Mouse (Mus musculus): ENCODE measurements around the gene Cd101. TPM values are rescaled to one million over a fixed set of nuclear protein-coding genes. Genes with fewer than 3 reads are reported as not detected.

The Cd101 gene
- polyA plus RNA-seq, 1 experiment = 0.01 TPM

GRCm38 (mm10) chr3:101005392-101005791 is 24.0 kb downstream of the Cd101 start:
- H3K36me3 ChIP-seq (ENCODE audit: control insufficient read depth, insufficient read depth) = no peaks in the 10 kb centered on the region
- no peaks in the 10 kb centered on the region for H3K79me2 ChIP-seq (ENCODE audit: control insufficient read depth, insufficient read depth)
- H3ac ChIP-seq (ENCODE audit: control insufficient read depth, insufficient read length, low read depth) = no peak overlapping the region
- TF ChIP-seq MYOG (IDR thresholded peaks at IDR 0.05; ENCODE audit: control insufficient read depth, extremely low read depth, insufficient read length) (no peak), CEBPB (IDR thresholded peaks at IDR 0.05; ENCODE audit: low read depth) (no peak), CTCF (IDR thresholded peaks at IDR 0.05; ENCODE audit: control insufficient read depth, insufficient read depth, insufficient read length) (no peak), MAX (IDR thresholded peaks at IDR 0.05) (no peak), MYOD1 (IDR thresholded peaks at IDR 0.05; ENCODE audit: control insufficient read depth, insufficient read length, low read depth) (no peak), USF1 (IDR thresholded peaks at IDR 0.05; ENCODE audit: low read depth) (no peak), FOSL1 (IDR thresholded peaks at IDR 0.05; ENCODE audit: insufficient read depth, low read length, poor library complexity, severe bottlenecking) (no peak)
- H3K27me3 ChIP-seq (ENCODE audit: control insufficient read depth, insufficient read depth, insufficient read length) = no peaks in the 10 kb centered on the region
- H3K79me3 ChIP-seq (ENCODE audit: low read depth) = no peaks in the 10 kb centered on the region
- H3K4me3 ChIP-seq (ENCODE audit: insufficient read depth, poor library complexity, severe bottlenecking) = no peak overlapping the region

GRCm38 (mm10) chr3:101003575-101004356 is 25.6 kb downstream of the Cd101 start:
- no peaks in the 10 kb centered on the region for H3K27me3 ChIP-seq (ENCODE audit: control insufficient read depth, insufficient read depth, insufficient read length)
- TF ChIP-seq MAX (IDR thresholded peaks at IDR 0.05) (no peak), MYOD1 (IDR thresholded peaks at IDR 0.05; ENCODE audit: control insufficient read depth, insufficient read length, low read depth) (no peak), MYOG (IDR thresholded peaks at IDR 0.05; ENCODE audit: control insufficient read depth, extremely low read depth, insufficient read length) (no peak), FOSL1 (IDR thresholded peaks at IDR 0.05; ENCODE audit: insufficient read depth, low read length, poor library complexity, severe bottlenecking) (no peak), CEBPB (IDR thresholded peaks at IDR 0.05; ENCODE audit: low read depth) (no peak), CTCF (IDR thresholded peaks at IDR 0.05; ENCODE audit: control insufficient read depth, insufficient read depth, insufficient read length) (no peak), USF1 (IDR thresholded peaks at IDR 0.05; ENCODE audit: low read depth) (no peak)

GRCm38 (mm10) chr3:100999732-101000131 is 29.6 kb downstream of the Cd101 start:
- Histone ChIP-seq H3K27me3 (ENCODE audit: control insufficient read depth, insufficient read depth, insufficient read length) (no peaks in the 10 kb centered on the region), H3K36me3 (ENCODE audit: control insufficient read depth, insufficient read depth) (no peaks in the 10 kb centered on the region), H3ac (ENCODE audit: control insufficient read depth, insufficient read length, low read depth) (no peak overlapping the region), H3K4me3 (ENCODE audit: insufficient read depth, poor library complexity, severe bottlenecking) (no peak overlapping the region), H3K79me2 (ENCODE audit: control insufficient read depth, insufficient read depth) (no peaks in the 10 kb centered on the region), H3K79me3 (ENCODE audit: low read depth) (no peaks in the 10 kb centered on the region)
- no peak for TF ChIP-seq MYOG (IDR thresholded peaks at IDR 0.05; ENCODE audit: control insufficient read depth, extremely low read depth, insufficient read length)
- no peak for TF ChIP-seq FOSL1 (IDR thresholded peaks at IDR 0.05; ENCODE audit: insufficient read depth, low read length, poor library complexity, severe bottlenecking)
- no peak for TF ChIP-seq MYOD1 (IDR thresholded peaks at IDR 0.05; ENCODE audit: control insufficient read depth, insufficient read length, low read depth)
- no peak for TF ChIP-seq CEBPB (IDR thresholded peaks at IDR 0.05; ENCODE audit: low read depth)
- TF ChIP-seq MAX (IDR thresholded peaks at IDR 0.05) = no peak
- TF ChIP-seq CTCF (IDR thresholded peaks at IDR 0.05; ENCODE audit: control insufficient read depth, insufficient read depth, insufficient read length) = no peak
- no peak for TF ChIP-seq USF1 (IDR thresholded peaks at IDR 0.05; ENCODE audit: low read depth)

More at GRCm38 (mm10) chr3:101003575-101004356, 25.6 kb downstream of the Cd101 start:
- Histone ChIP-seq H3K79me3 (ENCODE audit: low read depth) (no peaks in the 10 kb centered on the region), H3K79me2 (ENCODE audit: control insufficient read depth, insufficient read depth) (no peaks in the 10 kb centered on the region), H3ac (ENCODE audit: control insufficient read depth, insufficient read length, low read depth) (no peak overlapping the region), H3K4me3 (ENCODE audit: insufficient read depth, poor library complexity, severe bottlenecking) (no peak overlapping the region), H3K36me3 (ENCODE audit: control insufficient read depth, insufficient read depth) (no peaks in the 10 kb centered on the region)

- no peaks in the 10 kb centered on the region for H3K79me2 ChIP-seq (ENCODE audit: control insufficient read depth, insufficient read depth)
Measured at GRCm38 (mm10) chr3:100998904-100999340, 30.4 kb downstream of the Cd101 start.

GRCm38 (mm10) chr3:100997785-100998570 is 31.4 kb downstream of the Cd101 start:
- H3K36me3 ChIP-seq (ENCODE audit: control insufficient read depth, insufficient read depth) = no peaks in the 10 kb centered on the region
- H3K27me3 ChIP-seq (ENCODE audit: control insufficient read depth, insufficient read depth, insufficient read length) = no peaks in the 10 kb centered on the region
- H3K79me2 ChIP-seq (ENCODE audit: control insufficient read depth, insufficient read depth) = no peaks in the 10 kb centered on the region
- no peak overlapping the region for H3K4me3 ChIP-seq (ENCODE audit: insufficient read depth, poor library complexity, severe bottlenecking)
- H3ac ChIP-seq (ENCODE audit: control insufficient read depth, insufficient read length, low read depth) = no peak overlapping the region
- no peaks in the 10 kb centered on the region for H3K79me3 ChIP-seq (ENCODE audit: low read depth)
- TF ChIP-seq USF1 (IDR thresholded peaks at IDR 0.05; ENCODE audit: low read depth) (no peak), CTCF (IDR thresholded peaks at IDR 0.05; ENCODE audit: control insufficient read depth, insufficient read depth, insufficient read length) (no peak), CEBPB (IDR thresholded peaks at IDR 0.05; ENCODE audit: low read depth) (no peak), MAX (IDR thresholded peaks at IDR 0.05) (no peak), MYOG (IDR thresholded peaks at IDR 0.05; ENCODE audit: control insufficient read depth, extremely low read depth, insufficient read length) (no peak), FOSL1 (IDR thresholded peaks at IDR 0.05; ENCODE audit: insufficient read depth, low read length, poor library complexity, severe bottlenecking) (no peak), MYOD1 (IDR thresholded peaks at IDR 0.05; ENCODE audit: control insufficient read depth, insufficient read length, low read depth) (no peak)

More at GRCm38 (mm10) chr3:100998904-100999340, 30.4 kb downstream of the Cd101 start:
- Histone ChIP-seq H3K79me3 (ENCODE audit: low read depth) (no peaks in the 10 kb centered on the region), H3K4me3 (ENCODE audit: insufficient read depth, poor library complexity, severe bottlenecking) (no peak overlapping the region), H3K36me3 (ENCODE audit: control insufficient read depth, insufficient read depth) (no peaks in the 10 kb centered on the region), H3K27me3 (ENCODE audit: control insufficient read depth, insufficient read depth, insufficient read length) (no peaks in the 10 kb centered on the region), H3ac (ENCODE audit: control insufficient read depth, insufficient read length, low read depth) (no peak overlapping the region)
- TF ChIP-seq MYOD1 (IDR thresholded peaks at IDR 0.05; ENCODE audit: control insufficient read depth, insufficient read length, low read depth) = no peak
- no peak for TF ChIP-seq FOSL1 (IDR thresholded peaks at IDR 0.05; ENCODE audit: insufficient read depth, low read length, poor library complexity, severe bottlenecking)
- peak; percentile 38 for TF ChIP-seq CTCF (IDR thresholded peaks at IDR 0.05; ENCODE audit: control insufficient read depth, insufficient read depth, insufficient read length)
